Mouse (Mus musculus): Measurements from ENCODE around the gene Cd200r4. TPM values are rescaled to one million over a fixed set of nuclear protein-coding genes. Genes with fewer than 3 reads are reported as not detected.

Gene Cd200r4
- total RNA-seq (2014; rRNA removed) (0.37 and 0.74 TPM in 2 replicates), polyA plus RNA-seq (2012; rRNA removed) (0.06 and 0.11 TPM in 2 replicates)

GRCm38 (mm10) chr16:44811544-44811943, at the start of gene Cd200r4:
TSS of gene Cd200r4 (plus strand) at chr16:44811733.
- H3K36me3 ChIP-seq (ENCODE audit: control insufficient read depth, insufficient read depth, low read length): no peaks in the 10 kb centered on the region
- H3K27ac ChIP-seq (replicated peaks; ENCODE audit: insufficient read depth, low read depth, low read length): no peak within 1 kb of the TSS
- H3K79me2 ChIP-seq (ENCODE audit: control insufficient read depth, insufficient read depth, low read length): no peaks in the 10 kb centered on the region
- 90% methylated on average over 3 of the region's 3 CpGs for WGBS
- H3K4me1 ChIP-seq (ENCODE audit: control insufficient read depth, insufficient read depth, low read length): no peaks in the 10 kb centered on the region
- peak; percentile 3 for DNase-seq (ENCODE audit: extremely low read depth, low read depth, low spot score)
- no peak within 1 kb of the TSS for H3K4me3 ChIP-seq (ENCODE audit: insufficient read depth, low read depth, low read length)
- H3K9ac ChIP-seq (ENCODE audit: low read depth, low read length): no peak within 1 kb of the TSS
- TF ChIP-seq POLR2A (IDR thresholded peaks at IDR 0.05; ENCODE audit: extremely low read depth, insufficient read depth, low read length) (no peak), CTCF (IDR thresholded peaks at IDR 0.05; ENCODE audit: low read depth, low read length) (no peak)
- H3K27me3 ChIP-seq (ENCODE audit: control insufficient read depth, insufficient read depth, low read length): no peaks in the 10 kb centered on the region

- DNase-seq (ENCODE audit: extremely low read depth, low read depth, low spot score): no peak
- H3K4me3 ChIP-seq (ENCODE audit: insufficient read depth, low read depth, low read length): no peak overlapping the region
- TF ChIP-seq CTCF (IDR thresholded peaks at IDR 0.05; ENCODE audit: low read depth, low read length) (no peak), POLR2A (IDR thresholded peaks at IDR 0.05; ENCODE audit: extremely low read depth, insufficient read depth, low read length) (no peak)
- H3K36me3 ChIP-seq (ENCODE audit: control insufficient read depth, insufficient read depth, low read length): no peaks in the 10 kb centered on the region
- WGBS: 58% methylated on average over 1 of the region's 1 CpGs
- no peak overlapping the region for H3K27ac ChIP-seq (replicated peaks; ENCODE audit: insufficient read depth, low read depth, low read length)
- H3K9ac ChIP-seq (ENCODE audit: low read depth, low read length): no peak overlapping the region
- no peaks in the 10 kb centered on the region for H3K27me3 ChIP-seq (ENCODE audit: control insufficient read depth, insufficient read depth, low read length)
- H3K4me1 ChIP-seq (ENCODE audit: control insufficient read depth, insufficient read depth, low read length): no peaks in the 10 kb centered on the region
- H3K79me2 ChIP-seq (ENCODE audit: control insufficient read depth, insufficient read depth, low read length): no peaks in the 10 kb centered on the region
Measured at GRCm38 (mm10) chr16:44761811-44762210, 49.7 kb upstream of the Cd200r4 start.

GRCm38 (mm10) chr16:44765555-44766319, 45.8 kb upstream of the Cd200r4 start, which contains the start of gene Cd200r1:
TSS of gene Cd200r1 (plus strand) at chr16:44765736.
- Histone ChIP-seq H3K27ac (replicated peaks; ENCODE audit: insufficient read depth, low read depth, low read length) (no peak within 1 kb of the TSS), H3K79me2 (ENCODE audit: control insufficient read depth, insufficient read depth, low read length) (no peaks in the 10 kb centered on the region), H3K4me1 (ENCODE audit: control insufficient read depth, insufficient read depth, low read length) (no peaks in the 10 kb centered on the region), H3K36me3 (ENCODE audit: control insufficient read depth, insufficient read depth, low read length) (no peaks in the 10 kb centered on the region), H3K4me3 (ENCODE audit: insufficient read depth, low read depth, low read length) (peak within 1 kb of the TSS; percentile 60), H3K27me3 (ENCODE audit: control insufficient read depth, insufficient read depth, low read length) (no peaks in the 10 kb centered on the region), H3K9ac (ENCODE audit: low read depth, low read length) (peak within 1 kb of the TSS; percentile 44)
- TF ChIP-seq CTCF (IDR thresholded peaks at IDR 0.05; ENCODE audit: low read depth, low read length) (no peak), POLR2A (IDR thresholded peaks at IDR 0.05; ENCODE audit: extremely low read depth, insufficient read depth, low read length) (no peak)
- peak; percentile 14 for DNase-seq (ENCODE audit: extremely low read depth, low read depth, low spot score)
- 66% methylated on average over 22 of the region's 22 CpGs for whole genome bisulfite sequencing

GRCm38 (mm10) chr16:44766320-44766892, 45.1 kb upstream of the Cd200r4 start:
- DNase-seq (ENCODE audit: extremely low read depth, low read depth, low spot score): no peak
- Histone ChIP-seq H3K4me3 (ENCODE audit: insufficient read depth, low read depth, low read length) (peak overlapping the region; percentile 60), H3K9ac (ENCODE audit: low read depth, low read length) (peak overlapping the region; percentile 39; the same call in 1 of the 2 replicates), H3K36me3 (ENCODE audit: control insufficient read depth, insufficient read depth, low read length) (no peaks in the 10 kb centered on the region), H3K27me3 (ENCODE audit: control insufficient read depth, insufficient read depth, low read length) (no peaks in the 10 kb centered on the region), H3K4me1 (ENCODE audit: control insufficient read depth, insufficient read depth, low read length) (no peaks in the 10 kb centered on the region), H3K27ac (replicated peaks; ENCODE audit: insufficient read depth, low read depth, low read length) (no peak overlapping the region), H3K79me2 (ENCODE audit: control insufficient read depth, insufficient read depth, low read length) (no peaks in the 10 kb centered on the region)
- whole genome bisulfite sequencing: 67% methylated on average over 9 of the region's 9 CpGs
- TF ChIP-seq CTCF (IDR thresholded peaks at IDR 0.05; ENCODE audit: low read depth, low read length) (no peak), POLR2A (IDR thresholded peaks at IDR 0.05; ENCODE audit: extremely low read depth, insufficient read depth, low read length) (no peak)

- no peaks in the 10 kb centered on the region for H3K36me3 ChIP-seq (ENCODE audit: control insufficient read depth, insufficient read depth, low read length)
- 68% methylated on average over 7 of the region's 7 CpGs for WGBS
- H3K4me1 ChIP-seq (ENCODE audit: control insufficient read depth, insufficient read depth, low read length): no peaks in the 10 kb centered on the region
- H3K9ac ChIP-seq (ENCODE audit: low read depth, low read length): no peak overlapping the region
- H3K79me2 ChIP-seq (ENCODE audit: control insufficient read depth, insufficient read depth, low read length): no peaks in the 10 kb centered on the region
- no peaks in the 10 kb centered on the region for H3K27me3 ChIP-seq (ENCODE audit: control insufficient read depth, insufficient read depth, low read length)
- no peak overlapping the region for H3K4me3 ChIP-seq (ENCODE audit: insufficient read depth, low read depth, low read length)
- no peak overlapping the region for H3K27ac ChIP-seq (replicated peaks; ENCODE audit: insufficient read depth, low read depth, low read length)
- TF ChIP-seq CTCF (IDR thresholded peaks at IDR 0.05; ENCODE audit: low read depth, low read length): no peak
- no peak for TF ChIP-seq POLR2A (IDR thresholded peaks at IDR 0.05; ENCODE audit: extremely low read depth, insufficient read depth, low read length)
- no peak for DNase-seq (ENCODE audit: extremely low read depth, low read depth, low spot score)
Measured at GRCm38 (mm10) chr16:44767506-44767905, 44.0 kb upstream of the Cd200r4 start.
